Mouse (Mus musculus) E14TG2a.4 (cell line): ENCODE measurements at regions not wholly inside any gene's neighbourhood (a gene's known extent, or its start where the extent isn't known, plus 50 kb on each side); places are given as distances from the start of the nearest gene placed in this dataset.

Source experiments
- H3K27me3 ChIP-seq: 2 replicates; pipeline ENCODE4 v1.6.1; 2014; ENCODE audit warnings: low read length, control low read depth; ENCODE audit not compliant: insufficient read depth
- H3K36me3 ChIP-seq: 2 replicates; pipeline ENCODE4 v1.6.1; 2014; ENCODE audit warnings: low read length, control low read depth; ENCODE audit not compliant: insufficient read depth
- H3K4me1 ChIP-seq: replicated peaks from 2 replicates; pipeline ENCODE4 v1.6.1; 2014; ENCODE audit warnings: low read depth, low read length, control low read depth
- H3K4me3 ChIP-seq: replicated peaks from 2 replicates; pipeline ENCODE4 v1.5.1; 2014; ENCODE audit warnings: mild to moderate bottlenecking, low read length
- H3K9me3 ChIP-seq: 2 replicates; pipeline ENCODE4 v1.6.1; 2014; ENCODE audit warnings: low read length, control low read depth
- CTCF ChIP-seq: conservative IDR thresholded peaks from 2 replicates; pipeline ENCODE4 v1.5.1; 2014; ENCODE audit warnings: low read length
- NANOG ChIP-seq: IDR thresholded peaks from 2 replicates; pipeline ENCODE4 v1.6.1; 2014; ENCODE audit warnings: borderline replicate concordance, low read length, mixed read lengths
- POU5F1 ChIP-seq: IDR thresholded peaks from 2 replicates; pipeline ENCODE4 v1.6.1; 2014; ENCODE audit warnings: low read length, borderline replicate concordance

DNA sequence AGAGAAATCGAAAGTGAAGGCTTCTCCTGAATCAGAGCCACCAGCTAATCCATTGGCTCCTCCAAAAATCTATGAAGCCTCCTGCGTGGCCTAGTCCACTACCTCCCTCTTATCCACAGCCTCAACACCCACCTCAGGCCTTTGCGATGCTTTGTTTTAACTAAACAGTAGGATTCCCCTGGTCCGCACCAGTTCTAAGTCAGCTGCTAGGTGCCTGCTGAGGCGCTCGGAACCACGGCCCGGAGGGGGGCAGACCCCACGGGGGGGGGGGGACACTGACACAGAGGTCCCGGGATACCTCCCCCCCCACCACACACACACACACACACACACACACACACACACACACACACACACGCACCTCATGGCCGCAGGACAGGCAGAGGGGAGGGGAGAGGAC lies 89.2 kb upstream of the Plcl2 start:
- no peak overlapping the region for H3K4me3 ChIP-seq
- H3K4me1 ChIP-seq, result no peaks in the 10 kb centered on the region
- peaks cover 3% of the 10 kb centered on the region; the same call in 1 of the 2 replicates for H3K36me3 ChIP-seq
- no peaks in the 10 kb centered on the region for H3K27me3 ChIP-seq
- TF ChIP-seq CTCF (no peak), POU5F1 (no peak), NANOG (no peak)
- H3K9me3 ChIP-seq, result peaks cover 96% of the 10 kb centered on the region

DNA sequence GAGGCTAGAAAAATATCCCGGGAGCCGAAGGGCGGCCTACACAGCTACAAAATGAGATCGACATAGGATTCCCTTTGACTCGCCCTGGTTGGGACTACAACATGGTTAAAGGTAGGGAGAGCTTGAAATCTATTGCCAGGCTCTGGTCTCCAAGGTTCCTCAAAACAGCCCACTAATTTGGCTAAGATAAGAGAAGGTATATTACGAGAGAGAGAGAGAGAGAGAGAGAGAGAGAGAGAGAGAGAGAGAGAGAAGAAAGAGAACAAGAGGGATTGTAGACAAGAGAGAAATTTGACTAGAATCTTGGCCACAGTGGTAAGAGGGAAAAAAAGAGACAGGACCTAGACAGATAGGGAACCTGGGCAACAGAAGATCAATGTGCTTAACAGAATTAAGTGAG lies 88.5 kb upstream of the Plcl2 start:
- no peak for TF ChIP-seq POU5F1
- TF ChIP-seq NANOG, result no peak
- no peak for TF ChIP-seq CTCF

DNA sequence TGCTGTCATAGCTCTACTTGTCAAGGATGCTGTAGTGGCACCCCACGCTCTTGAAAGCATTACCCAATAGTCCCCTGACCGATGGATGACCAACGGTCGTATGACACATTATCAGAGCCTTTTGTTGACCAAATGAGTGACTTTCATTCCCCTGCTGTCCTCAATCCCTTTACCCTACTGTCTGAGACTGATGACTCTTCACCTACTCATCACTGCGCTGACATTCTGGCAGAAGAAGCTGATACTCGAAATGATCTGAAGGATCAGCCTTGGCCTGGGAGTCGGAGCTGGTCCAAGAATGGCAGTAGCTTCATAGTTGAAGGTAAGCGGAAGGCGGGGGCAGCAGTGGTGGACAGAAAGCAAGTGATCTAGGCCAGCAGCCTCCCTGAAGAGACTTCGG lies 87.7 kb upstream of the Plcl2 start:
- H3K27me3 ChIP-seq, result no peaks in the 10 kb centered on the region
- TF ChIP-seq NANOG, result no peak
- TF ChIP-seq CTCF, result no peak
- TF ChIP-seq POU5F1, result no peak
- peaks cover 87% of the 10 kb centered on the region for H3K9me3 ChIP-seq

More for the DNA sequence above, 88.5 kb upstream of the Plcl2 start:
- H3K4me3 ChIP-seq, result no peak overlapping the region
- peaks cover 3% of the 10 kb centered on the region; the same call in 1 of the 2 replicates for H3K36me3 ChIP-seq
- peaks cover 3% of the 10 kb centered on the region; the same call in 1 of the 2 replicates for H3K4me1 ChIP-seq
- peaks cover 95% of the 10 kb centered on the region for H3K9me3 ChIP-seq
- H3K27me3 ChIP-seq, result no peaks in the 10 kb centered on the region

DNA sequence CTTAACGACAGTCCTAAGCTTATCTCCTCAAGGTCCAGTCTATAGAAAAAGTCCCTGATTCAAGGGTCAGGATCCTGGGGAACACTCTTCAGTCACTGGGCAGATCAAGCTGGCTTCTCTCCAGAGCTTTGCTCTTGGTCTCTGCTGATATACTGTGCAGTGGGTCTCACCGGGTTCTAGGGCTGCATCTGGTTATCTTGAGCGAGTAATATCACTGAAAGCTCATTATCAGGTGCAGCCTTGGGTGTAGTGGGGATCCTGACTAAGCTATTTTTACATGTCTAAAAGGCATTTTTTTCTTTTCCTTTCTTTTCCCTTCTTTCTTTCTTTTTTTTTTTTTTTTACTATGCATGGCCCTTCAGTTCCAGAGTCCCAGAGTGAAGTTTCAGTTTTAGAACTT lies 84.1 kb upstream of the Plcl2 start:
- Histone ChIP-seq H3K4me1 (peaks cover 32% of the 10 kb centered on the region), H3K27me3 (0 out of 2 replicates have a peak, but pooled peaks cover 9% of the 10 kb centered on the region), H3K9me3 (peaks cover 67% of the 10 kb centered on the region), H3K4me3 (no peak overlapping the region), H3K36me3 (peaks cover 3% of the 10 kb centered on the region; the same call in 1 of the 2 replicates)
- TF ChIP-seq CTCF (no peak), NANOG (no peak), POU5F1 (no peak)

More for the DNA sequence above, 87.7 kb upstream of the Plcl2 start:
- Histone ChIP-seq H3K4me1 (peaks cover 11% of the 10 kb centered on the region), H3K4me3 (no peak overlapping the region), H3K36me3 (peaks cover 3% of the 10 kb centered on the region; the same call in 1 of the 2 replicates)

DNA sequence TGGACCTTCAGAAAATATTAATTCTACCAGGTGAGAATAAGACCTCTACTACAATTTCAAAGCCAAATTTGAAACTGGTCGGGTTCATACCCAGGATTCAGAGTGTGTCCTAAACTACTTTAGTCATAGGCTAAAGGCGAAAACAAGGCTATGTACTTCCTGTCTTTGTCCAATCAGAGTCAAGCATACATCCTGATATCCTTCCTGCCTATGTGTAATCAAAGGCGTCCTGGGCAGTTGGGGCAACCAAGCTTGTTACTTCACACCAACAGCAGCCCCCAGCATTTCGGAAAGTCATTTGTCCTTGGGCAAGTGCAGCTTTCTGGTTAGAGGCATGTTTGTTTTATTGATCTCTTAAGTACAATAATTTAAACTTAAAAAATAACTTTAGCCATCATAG lies 83.7 kb upstream of the Plcl2 start:
- peaks cover 3% of the 10 kb centered on the region; the same call in 1 of the 2 replicates for H3K36me3 ChIP-seq
- no peak overlapping the region for H3K4me3 ChIP-seq
- TF ChIP-seq CTCF, result no peak
- TF ChIP-seq NANOG, result no peak
- TF ChIP-seq POU5F1, result no peak
- peaks cover 62% of the 10 kb centered on the region for H3K9me3 ChIP-seq
- H3K27me3 ChIP-seq, result 0 out of 2 replicates have a peak, but pooled peaks cover 9% of the 10 kb centered on the region
- peaks cover 32% of the 10 kb centered on the region for H3K4me1 ChIP-seq

DNA sequence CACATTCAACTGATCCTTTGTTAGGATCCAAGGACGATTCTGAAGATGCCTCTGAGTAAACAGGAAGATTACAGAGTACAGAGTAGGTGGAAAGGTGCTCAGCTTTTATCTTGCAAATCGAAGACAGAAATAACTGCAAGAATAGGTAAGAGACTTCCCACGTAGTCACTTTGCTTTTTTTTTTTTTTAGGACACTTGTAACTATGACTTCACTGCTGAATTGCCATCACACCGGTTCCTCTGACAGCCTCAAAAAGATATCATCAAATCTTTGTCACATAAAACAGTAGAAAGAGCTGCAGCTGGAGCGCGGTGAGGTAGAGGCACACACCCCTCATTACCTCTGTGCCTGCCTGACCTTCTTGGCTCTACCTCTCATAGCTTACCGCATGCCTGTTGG lies 83.1 kb upstream of the Plcl2 start:
- 0 out of 2 replicates have a peak, but pooled peaks cover 9% of the 10 kb centered on the region for H3K27me3 ChIP-seq
- H3K4me3 ChIP-seq, result no peak overlapping the region
- peaks cover 3% of the 10 kb centered on the region; the same call in 1 of the 2 replicates for H3K36me3 ChIP-seq
- H3K4me1 ChIP-seq, result peaks cover 32% of the 10 kb centered on the region
- TF ChIP-seq POU5F1 (no peak), CTCF (no peak), NANOG (no peak)
- H3K9me3 ChIP-seq, result peaks cover 56% of the 10 kb centered on the region

DNA sequence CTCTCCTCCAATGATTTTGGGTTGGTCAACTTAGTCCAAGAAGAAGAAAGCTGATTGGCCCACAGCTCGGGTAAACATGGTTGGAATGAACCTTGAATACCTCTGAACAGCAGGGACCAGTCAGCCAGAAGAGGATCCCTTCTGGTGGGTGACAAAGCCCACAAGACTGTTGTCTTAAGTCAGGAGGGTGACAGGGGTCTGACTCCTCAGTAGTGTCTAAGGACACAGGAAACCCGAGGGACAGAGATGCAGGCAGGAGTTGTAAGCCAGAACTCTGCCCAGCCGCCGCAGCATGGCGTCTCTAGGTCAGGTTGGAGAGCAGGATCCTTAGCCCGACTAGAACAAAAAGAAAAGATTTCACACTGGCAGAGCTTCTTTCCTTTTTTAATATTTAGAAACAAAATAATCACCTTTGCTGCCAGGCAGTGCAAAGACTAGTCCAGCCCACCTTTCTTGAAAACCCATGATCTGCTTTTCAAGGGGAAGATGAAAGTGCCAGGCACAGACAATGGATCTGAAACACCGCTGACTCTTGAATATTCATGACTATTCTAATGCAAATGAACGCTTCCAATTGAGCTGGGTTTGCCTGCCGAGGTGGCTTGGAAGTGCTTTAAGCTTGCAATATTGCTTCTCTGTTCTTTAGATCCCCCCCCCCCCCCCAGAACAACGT lies 81.7 kb upstream of the Plcl2 start:
- peaks cover 3% of the 10 kb centered on the region; the same call in 1 of the 2 replicates for H3K36me3 ChIP-seq
- H3K4me3 ChIP-seq, result peak overlapping the region; percentile 37; the same call in 1 of the 2 replicates
- TF ChIP-seq CTCF, result no peak
- TF ChIP-seq POU5F1, result peak; percentile 96
- peak; percentile 80 for TF ChIP-seq NANOG
- peaks cover 32% of the 10 kb centered on the region for H3K4me1 ChIP-seq
- peaks cover 43% of the 10 kb centered on the region for H3K9me3 ChIP-seq
- 0 out of 2 replicates have a peak, but pooled peaks cover 9% of the 10 kb centered on the region for H3K27me3 ChIP-seq

DNA sequence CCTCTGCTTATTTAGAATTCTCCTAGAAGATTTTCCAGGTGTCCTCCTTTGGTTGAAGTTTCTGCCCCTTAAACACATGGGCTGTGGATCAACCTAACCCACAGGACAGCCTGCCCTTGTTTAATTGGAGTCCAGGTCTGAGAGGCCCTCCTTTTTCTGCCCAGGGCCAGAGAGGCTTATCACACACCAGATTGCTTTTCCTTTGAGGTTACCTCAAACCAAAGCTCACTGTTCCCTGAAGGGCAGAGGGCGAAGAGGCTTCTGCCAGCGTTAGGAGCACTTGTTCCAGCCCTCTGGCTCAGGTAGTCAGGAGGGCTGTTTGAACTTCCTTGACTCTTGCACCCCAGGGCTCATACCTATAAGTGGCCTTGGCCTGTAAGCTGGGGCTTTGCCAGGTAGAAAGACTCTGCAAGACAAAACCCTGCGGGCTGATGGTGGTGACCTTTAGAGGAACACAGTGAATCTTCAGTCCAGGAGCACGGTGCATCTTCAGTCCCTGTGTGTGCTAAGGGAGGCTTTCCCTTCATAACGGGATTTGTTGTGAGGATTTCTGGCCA lies 81.1 kb upstream of the Plcl2 start:
- no peak for TF ChIP-seq CTCF
- H3K36me3 ChIP-seq, result peaks cover 3% of the 10 kb centered on the region; the same call in 1 of the 2 replicates
- H3K27me3 ChIP-seq, result 0 out of 2 replicates have a peak, but pooled peaks cover 9% of the 10 kb centered on the region
- 0 out of 2 replicates have a peak overlapping the region, but pooled peaks have one; percentile 17 for H3K4me3 ChIP-seq
- H3K4me1 ChIP-seq, result peaks cover 32% of the 10 kb centered on the region
- peaks cover 37% of the 10 kb centered on the region for H3K9me3 ChIP-seq
